Mouse (Mus musculus) urinary bladder, postnatal 25 days (tissue): ENCODE data around the gene Zfp385c.

ENCODE experiments used
- DNase-seq: peaks from one replicate; pipeline ENCODE4 v3.0.0; 2022; ENCODE audit warnings: low spot score

The Zfp385c gene

GRCm38 (mm10) chr11:100692164-100692616 lies at the start of gene Zfp385c:
TSS of gene Zfp385c (minus strand) at chr11:100692455.
- no peak for DNase-seq

- DNase-seq: no peak
Measured at GRCm38 (mm10) chr11:100741348-100741747, 49.1 kb upstream of the Zfp385c start.

- no peak for DNase-seq
Measured at GRCm38 (mm10) chr11:100738749-100739148, 46.5 kb upstream of the Zfp385c start.

- DNase-seq: peak; percentile 93
Measured at GRCm38 (mm10) chr11:100738066-100738604, 45.9 kb upstream of the Zfp385c start, which contains the start of gene Rab5c. TSS of gene Rab5c (minus strand) at chr11:100738215.

- no peak for DNase-seq
Measured at GRCm38 (mm10) chr11:100737105-100737733, 45.0 kb upstream of the Zfp385c start.

- DNase-seq: no peak
Measured at GRCm38 (mm10) chr11:100736746-100737080, 44.5 kb upstream of the Zfp385c start.

- DNase-seq: no peak
Measured at GRCm38 (mm10) chr11:100735954-100736745, 43.9 kb upstream of the Zfp385c start.

- no peak for DNase-seq
Measured at GRCm38 (mm10) chr11:100735134-100735865, 43.0 kb upstream of the Zfp385c start.

- no peak for DNase-seq
Measured at GRCm38 (mm10) chr11:100730477-100731205, 38.4 kb upstream of the Zfp385c start.

GRCm38 (mm10) chr11:100729976-100730375 lies 37.7 kb upstream of the Zfp385c start:
- no peak for DNase-seq

- no peak for DNase-seq
Measured at GRCm38 (mm10) chr11:100728601-100729000, 36.3 kb upstream of the Zfp385c start.

- DNase-seq: no peak
Measured at GRCm38 (mm10) chr11:100727201-100727600, 34.9 kb upstream of the Zfp385c start.

- DNase-seq: no peak
Measured at GRCm38 (mm10) chr11:100724919-100725512, 32.8 kb upstream of the Zfp385c start.

GRCm38 (mm10) chr11:100722493-100723028 lies 30.3 kb upstream of the Zfp385c start:
- DNase-seq: no peak

GRCm38 (mm10) chr11:100721776-100722492 lies 29.7 kb upstream of the Zfp385c start:
- no peak for DNase-seq

- DNase-seq: no peak
Measured at GRCm38 (mm10) chr11:100721254-100721653, 29.0 kb upstream of the Zfp385c start.

GRCm38 (mm10) chr11:100720345-100720744 lies 28.1 kb upstream of the Zfp385c start:
- no peak for DNase-seq

GRCm38 (mm10) chr11:100719893-100720292 lies 27.6 kb upstream of the Zfp385c start:
- DNase-seq: no peak

GRCm38 (mm10) chr11:100719312-100719711 lies 27.1 kb upstream of the Zfp385c start:
- no peak for DNase-seq

GRCm38 (mm10) chr11:100718866-100719265 lies 26.6 kb upstream of the Zfp385c start:
- no peak for DNase-seq
